Mouse (Mus musculus): ENCODE measurements around the gene Cc2d2b. TPM values are rescaled to one million over a fixed set of nuclear protein-coding genes. Genes with fewer than 3 reads are reported as not detected.
A peak's percentile ranks its signal among the peaks of the same experiment; 100 is the strongest.

Gene Cc2d2b
- total and polyA plus RNA-seq, 2 experiments from 2014 or later, result 0.16 TPM; not detected in 1

DNA sequence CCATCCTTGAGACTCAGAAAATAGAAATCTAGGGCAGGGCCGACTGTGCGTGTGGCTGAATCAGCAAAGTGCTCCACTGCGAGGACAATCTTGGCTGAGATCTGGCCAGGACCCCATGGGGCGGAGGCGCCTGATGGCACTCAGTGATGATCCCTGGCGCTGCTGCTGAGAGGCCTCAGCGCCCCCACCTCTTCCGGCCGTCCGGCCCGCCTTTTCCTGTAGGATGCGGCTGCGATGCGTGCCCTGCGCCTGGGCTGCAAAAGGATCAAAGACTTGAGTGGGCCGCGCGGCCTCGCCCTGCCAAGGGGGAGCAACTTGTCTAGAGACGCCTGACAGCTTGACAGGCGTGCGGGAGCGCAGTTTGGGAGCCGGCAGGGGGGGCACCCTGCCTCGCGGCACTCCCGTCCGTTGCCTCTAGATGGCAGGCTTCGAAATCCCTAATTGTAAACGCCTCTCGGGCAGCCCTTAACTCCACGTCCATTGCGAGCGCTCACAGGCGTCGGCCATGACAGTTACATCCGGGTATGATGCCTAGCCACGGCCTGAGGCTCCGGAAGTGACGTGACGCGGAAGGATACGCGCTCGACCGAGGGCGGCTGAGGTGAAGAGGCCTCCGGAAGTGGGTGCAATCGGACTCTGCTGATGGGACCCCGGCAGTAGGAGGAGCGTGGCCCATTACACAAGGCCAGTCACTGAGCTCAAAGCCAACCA is 124.6 kb downstream of the Cc2d2b start:
- H3K4me1 ChIP-seq (ENCODE audit: insufficient read depth, low read length), result no peaks in the 10 kb centered on the region
- DNase-seq (ENCODE audit: low spot score), result peak; percentile 99
- peak overlapping the region; percentile 86 for H3K27ac ChIP-seq
- peaks cover 36% of the 10 kb centered on the region for H3K27me3 ChIP-seq (ENCODE audit: insufficient read depth, low read length)
- ATAC-seq, result peak; percentile 99
- H3K4me2 ChIP-seq (ENCODE audit: low read depth, low read length), result peak overlapping the region; percentile 71
- peak; percentile 75 for TF ChIP-seq CTCF (IDR thresholded peaks at IDR 0.05; ENCODE audit: low read depth)
- peak overlapping the region; percentile 43 for H3K4me3 ChIP-seq (ENCODE audit: low read length)
- peak overlapping the region; percentile 47 for H3K9ac ChIP-seq (replicated peaks; ENCODE audit: low read length)
- no peaks in the 10 kb centered on the region for H3K9me3 ChIP-seq (ENCODE audit: low read length)
- no peaks in the 10 kb centered on the region for H3K36me3 ChIP-seq (ENCODE audit: insufficient read depth, low read length)
- WGBS, result 2% methylated on average over 51 of the region's 51 CpGs

Other genes with a start within 250 kb of the Cc2d2b start
- 52.4 and 64.2 TPM in 2 replicates for gene Sorbs1, start 235.0 kb upstream of the Cc2d2b start, total RNA-seq (2014; rRNA removed)
- gene Sorbs1, start 235.0 kb upstream of the Cc2d2b start, polyA plus RNA-seq (2015; fragmentation: Nextera tagmentation; extraction: Ambion mirVana), result 70.4 and 79.2 TPM in 2 replicates
- 57.0 and 57.7 TPM in 2 replicates for gene Aldh18a1, start 160.3 kb upstream of the Cc2d2b start, total RNA-seq (2014; rRNA removed)
- 32.5 and 33.0 TPM in 2 replicates for gene Aldh18a1, start 160.3 kb upstream of the Cc2d2b start, polyA plus RNA-seq (2015; fragmentation: Nextera tagmentation; extraction: Ambion mirVana)
- 32.9 and 39.4 TPM in 2 replicates for gene Tctn3, start 136.5 kb upstream of the Cc2d2b start, total RNA-seq (2014; rRNA removed)
- 13.6 and 14.4 TPM in 2 replicates for gene Tctn3, start 136.5 kb upstream of the Cc2d2b start, polyA plus RNA-seq (2015; fragmentation: Nextera tagmentation; extraction: Ambion mirVana)
- 8.2 and 12.4 TPM in 2 replicates for gene Entpd1, start 136.4 kb upstream of the Cc2d2b start, total RNA-seq (2014; rRNA removed)
- 6.9 and 7.2 TPM in 2 replicates for gene Entpd1, start 136.4 kb upstream of the Cc2d2b start, polyA plus RNA-seq (2015; fragmentation: Nextera tagmentation; extraction: Ambion mirVana)
- 10.6 and 13.1 TPM in 2 replicates for gene Ccnj, start 82.5 kb downstream of the Cc2d2b start, total RNA-seq (2014; rRNA removed)
- gene Ccnj, start 82.5 kb downstream of the Cc2d2b start, polyA plus RNA-seq (2015; fragmentation: Nextera tagmentation; extraction: Ambion mirVana), result 8.1 and 8.6 TPM in 2 replicates
- 8.0 and 9.9 TPM in 2 replicates for gene Zfp518a, start 146.0 kb downstream of the Cc2d2b start, total RNA-seq (2014; rRNA removed)
- gene Zfp518a, start 146.0 kb downstream of the Cc2d2b start, polyA plus RNA-seq (2015; fragmentation: Nextera tagmentation; extraction: Ambion mirVana), result 2.6 and 2.7 TPM in 2 replicates
- gene Blnk, start 245.8 kb downstream of the Cc2d2b start, total RNA-seq (2014; rRNA removed), result 0.05 and 0.40 TPM in 2 replicates
- 1.1 and 1.4 TPM in 2 replicates for gene Blnk, start 245.8 kb downstream of the Cc2d2b start, polyA plus RNA-seq (2015; fragmentation: Nextera tagmentation; extraction: Ambion mirVana)

All from hindbrain, postnatal 0 days (tissue).